In the genomic region with DNA sequence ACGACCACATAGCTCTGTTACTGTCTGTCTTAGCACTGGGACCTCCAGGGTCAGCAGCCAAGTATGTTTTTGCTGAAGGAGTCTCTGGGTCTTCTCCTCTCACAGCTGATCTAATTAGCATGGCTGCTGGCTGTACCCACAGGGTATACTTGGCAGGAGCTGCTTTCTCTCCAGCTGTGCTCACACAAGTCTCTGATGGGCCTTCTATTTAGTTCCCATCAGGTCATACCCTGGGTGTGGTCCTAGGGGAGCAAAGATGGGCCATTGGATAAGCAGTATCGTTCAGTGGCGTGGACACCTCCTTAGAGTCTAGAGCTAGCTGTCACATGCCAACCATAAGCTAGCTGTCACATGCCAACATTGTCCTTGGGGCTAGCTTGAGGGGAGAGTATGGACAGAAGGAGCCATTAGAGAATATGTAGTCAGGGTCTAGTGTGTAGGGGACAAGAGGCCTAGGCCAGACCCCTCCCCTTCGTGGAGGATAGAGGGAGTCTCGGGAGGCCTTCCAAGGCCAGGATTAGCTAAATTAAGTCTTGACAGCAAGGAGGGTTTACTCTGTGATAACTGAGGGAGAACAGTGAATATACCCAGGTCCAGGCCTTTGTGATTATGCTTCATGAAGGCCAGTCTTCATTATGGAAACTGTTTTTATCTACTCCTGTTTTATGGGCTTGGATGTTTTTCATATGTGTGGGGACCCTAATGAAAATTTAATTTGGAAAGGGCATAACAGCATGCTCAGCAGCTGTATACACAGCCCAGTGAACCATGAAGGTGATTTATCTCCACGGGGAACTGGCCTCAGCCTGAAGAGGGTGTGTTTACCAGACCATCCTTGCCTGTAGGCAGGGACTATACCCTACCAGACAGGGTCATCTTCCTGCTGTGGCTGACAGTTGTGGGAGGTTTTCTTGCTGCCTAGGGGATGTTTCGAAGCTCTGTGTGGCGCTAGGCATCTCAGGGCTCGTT, we compare ENCODE assay signal across 9 mouse cellular contexts.
DNase-seq lines count a peak whose midpoint lies in the region; ATAC-seq and TF ChIP-seq lines count a peak whose summit lies in the region.
"Had no signal": no experiment of that assay in that cellular context is flagged by ENCODE, and none has a peak within 500 bp of the region (broad histone marks: within the 10 kb centered on the region; RNA-seq: fewer than 3 reads in every experiment).

No protein-coding gene starts in this region.

- peaks cover 6% of the 10 kb centered on the region; the same call in 1 of the 2 replicates for H3K4me1 ChIP-seq in midbrain, embryonic 12.5 days
- peaks cover 26% of the 10 kb centered on the region for H3K4me1 ChIP-seq in midbrain, embryonic 10.5 days
- H3K4me1 ChIP-seq: limb, embryonic 15.5 days had no signal

- H3K79me2 ChIP-seq in macrophage (ENCODE audit: inconsistent target): no peaks in the 10 kb centered on the region

- H3K9me3 ChIP-seq in midbrain, embryonic 12.5 days: no peaks in the 10 kb centered on the region
- H3K9me3 ChIP-seq in midbrain, embryonic 10.5 days (replicated peaks): no peaks in the 10 kb centered on the region
- H3K9me3 ChIP-seq: limb, embryonic 15.5 days had no signal

- no peak for DNase-seq in gastrocnemius, adult 2 months
- DNase-seq in gastrocnemius, postnatal 4 days (ENCODE audit: low spot score in 2 of 2): no peak
- no peak for DNase-seq in midbrain, embryonic 10.5 days (ENCODE audit: low spot score)
- DNase-seq in spleen, adult 12 weeks (ENCODE audit: low spot score): no peak
- no peak for DNase-seq in ovary, postnatal 14 days (ENCODE audit: low spot score)
- DNase-seq in spleen, postnatal 10 days (ENCODE audit: low spot score in 2 of 2): no peak

- H3K4me3 ChIP-seq in gastrocnemius, adult 2 months: no peak overlapping the region
- H3K4me3 ChIP-seq in midbrain, embryonic 12.5 days: no peak overlapping the region
- no peak overlapping the region for H3K4me3 ChIP-seq in midbrain, embryonic 10.5 days
- H3K4me3 ChIP-seq in macrophage (ENCODE audit: inconsistent target): no peak overlapping the region
- H3K4me3 ChIP-seq: limb, embryonic 15.5 days had no signal

- H3K27ac ChIP-seq in gastrocnemius, adult 2 months: peak overlapping the region; percentile 74
- 0 out of 2 replicates have a peak overlapping the region, but pooled peaks have one; percentile 2 for H3K27ac ChIP-seq in midbrain, embryonic 12.5 days (replicated peaks)
- H3K27ac ChIP-seq in midbrain, embryonic 10.5 days (replicated peaks): no peak overlapping the region
- H3K27ac ChIP-seq in macrophage: peak overlapping the region; percentile 75
- H3K27ac ChIP-seq: limb, embryonic 15.5 days had no signal

- H3K36me3 ChIP-seq in midbrain, embryonic 12.5 days: no peaks in the 10 kb centered on the region
- H3K36me3 ChIP-seq in midbrain, embryonic 10.5 days: no peaks in the 10 kb centered on the region
- no peaks in the 10 kb centered on the region; the same call in 1 of the 2 replicates for H3K36me3 ChIP-seq in macrophage (ENCODE audit: inconsistent target)
- H3K36me3 ChIP-seq: limb, embryonic 15.5 days had no signal

- no peak overlapping the region for H3K4me2 ChIP-seq in midbrain, embryonic 12.5 days (replicated peaks)
- H3K4me2 ChIP-seq: limb, embryonic 15.5 days had no signal

- peaks cover 4% of the 10 kb centered on the region; the same call in 1 of the 2 replicates for H3K27me3 ChIP-seq in midbrain, embryonic 12.5 days
- 0 out of 2 replicates have a peak, but pooled peaks cover 5% of the 10 kb centered on the region for H3K27me3 ChIP-seq in midbrain, embryonic 10.5 days (ENCODE audit: low read depth, poor library complexity, severe bottlenecking)
- H3K27me3 ChIP-seq: limb, embryonic 15.5 days had no signal

- peak; percentile 80 for ATAC-seq in midbrain, embryonic 12.5 days (ENCODE audit: low FRiP score, low read depth)

- 43% methylated on average over 9 of the region's 9 CpGs for WGBS in midbrain, embryonic 12.5 days
- 41% methylated on average over 9 of the region's 9 CpGs for WGBS in midbrain, embryonic 10.5 days
- WGBS in macrophage (ENCODE audit: missing documents): 92% methylated on average over 9 of the region's 9 CpGs

- no peak overlapping the region for H3K9ac ChIP-seq in midbrain, embryonic 12.5 days (replicated peaks)
- H3K9ac ChIP-seq: limb, embryonic 15.5 days had no signal

- TF ChIP-seq CTCF in gastrocnemius, adult 2 months (IDR thresholded peaks at IDR 0.05): no peak

- intact Hi-C loops in gastrocnemius, adult 2 months (cut with DNase I): no loop called here
